Mouse (Mus musculus): ENCODE results near the gene Slc25a11.

GRCm38 (mm10) chr11:70606717-70607116 lies 40.6 kb downstream of the Slc25a11 start:
- TF ChIP-seq EP300 (IDR thresholded peaks at IDR 0.05; ENCODE audit: low read depth): no peak
- TF ChIP-seq CTCF (IDR thresholded peaks at IDR 0.05; ENCODE audit: low read depth): no peak

Data from liver, embryonic 14.5 days (tissue).